Mouse (Mus musculus) liver, adult 2 months (tissue): Measurements from ENCODE around the gene Mapk8ip3. TPM values are rescaled to one million over a fixed set of nuclear protein-coding genes. Genes with fewer than 3 reads are reported as not detected.

ENCODE experiments used
- DNase-seq: peaks from one replicate; pipeline ENCODE4 v3.0.0-alpha.2; 2011; ENCODE audit warnings: low read depth, low spot score; ENCODE audit errors: extremely low read depth
- H3K27ac ChIP-seq: fragments of 200-500 bp; replicated peaks from 2 replicates; pipeline ENCODE4 v1.5.1; 2012; ENCODE audit warnings: low read depth, mild to moderate bottlenecking, control low read depth, inconsistent platforms, low read length; ENCODE audit not compliant: insufficient read depth
- H3K27me3 ChIP-seq: fragments of 200-500 bp; 2 replicates; pipeline ENCODE4 v1.6.1; 2012; ENCODE audit warnings: mild to moderate bottlenecking, moderate library complexity, low read length, inconsistent platforms; ENCODE audit not compliant: control insufficient read depth, insufficient read depth
- H3K36me3 ChIP-seq: fragments of 200-500 bp; 2 replicates; pipeline ENCODE4 v1.6.1; 2012; ENCODE audit warnings: low read length, inconsistent platforms; ENCODE audit not compliant: control insufficient read depth, insufficient read depth
- H3K4me1 ChIP-seq: fragments of 200-500 bp; 2 replicates; pipeline ENCODE4 v1.6.1; 2011; ENCODE audit warnings: low read length; ENCODE audit not compliant: control insufficient read depth, insufficient read depth
- H3K4me3 ChIP-seq: fragments of 200-500 bp; 2 replicates; pipeline ENCODE4 v1.5.1; 2011; ENCODE audit warnings: low read depth, mild to moderate bottlenecking, control low read depth, low read length, moderate library complexity; ENCODE audit not compliant: insufficient read depth
- H3K79me2 ChIP-seq: fragments of 200-500 bp; 2 replicates; pipeline ENCODE4 v1.6.1; 2012; ENCODE audit warnings: inconsistent platforms, mild to moderate bottlenecking, low read length, moderate library complexity; ENCODE audit not compliant: control insufficient read depth, insufficient read depth
- H3K9ac ChIP-seq: fragments of 200-500 bp; 2 replicates; pipeline ENCODE4 v1.6.1; 2012; ENCODE audit warnings: low read depth, mild to moderate bottlenecking, control low read depth, inconsistent platforms, low read length
- CTCF ChIP-seq: fragments of 200-500 bp; IDR thresholded peaks from 2 replicates; pipeline ENCODE4 v1.5.1; 2011; ENCODE audit warnings: low read depth, low read length, control low read depth
- POLR2A ChIP-seq: fragments of 200-500 bp; IDR thresholded peaks from 2 replicates; pipeline ENCODE4 v1.6.1; 2011; ENCODE audit warnings: low read length, control low read depth; ENCODE audit not compliant: insufficient read depth; ENCODE audit errors: extremely low read depth
- WGBS: fragments of 180-500 bp; shearing (Covaris S2); methylation state at CpG from one replicate; pipeline ENCODE4 v1.1.7; 2018; 5-methylcytosine and 5-hydroxymethylcytosine counted together
- polyA plus RNA-seq: library from polyadenylated mRNA; depleted of rRNA; stranded (reverse); fragments of >200 nt; gene quantifications from 2 replicates; pipeline ENCODE4 v1.2.3, GENCODE M21; 2012; rRNA removed
- total RNA-seq: library from RNA; depleted of rRNA; stranded (reverse); fragments of >200 nt; gene quantifications from 2 replicates; pipeline ENCODE4 v1.2.3, GENCODE M21; 2014; rRNA removed

Mapk8ip3 gene
- total and polyA plus RNA-seq, 2 experiments, result 11.7 to 51.4 TPM

DNA sequence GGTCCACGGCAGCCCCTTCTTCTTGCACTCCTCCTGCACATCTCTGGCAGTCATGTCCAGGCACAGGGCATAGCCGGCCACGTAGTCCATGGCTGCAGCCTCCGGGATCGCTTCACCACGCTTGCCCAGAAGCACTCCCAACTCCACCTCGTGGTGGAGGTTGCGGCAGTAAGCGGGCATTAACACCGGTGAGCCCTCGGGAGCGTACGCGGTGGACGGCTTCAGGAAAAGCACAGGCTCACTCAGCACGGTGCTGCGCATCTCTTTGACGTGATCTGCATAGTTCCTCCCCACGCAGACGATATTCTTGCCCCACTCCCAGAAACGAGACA is 87.1 kb downstream of the Mapk8ip3 start:
- under 1% methylated on average over 21 of the region's 21 CpGs for WGBS
- Histone ChIP-seq H3K27me3 (no peaks in the 10 kb centered on the region), H3K79me2 (peaks cover 18% of the 10 kb centered on the region; the same call in 1 of the 2 replicates), H3K4me1 (peaks cover 7% of the 10 kb centered on the region), H3K36me3 (peaks cover 15% of the 10 kb centered on the region), H3K9ac (peak overlapping the region; percentile 84), H3K27ac (peak overlapping the region; percentile 96), H3K4me3 (peak overlapping the region; percentile 75)
- DNase-seq, result no peak
- TF ChIP-seq CTCF (peak; percentile 52), POLR2A (no peak)

GRCm38 (mm10) chr17:24848600-24849031 is 88.2 kb downstream of the Mapk8ip3 start:
- peaks cover 18% of the 10 kb centered on the region; the same call in 1 of the 2 replicates for H3K79me2 ChIP-seq
- no peaks in the 10 kb centered on the region for H3K27me3 ChIP-seq
- peaks cover 7% of the 10 kb centered on the region for H3K36me3 ChIP-seq
- H3K4me1 ChIP-seq, result peaks cover 7% of the 10 kb centered on the region
- TF ChIP-seq CTCF (no peak), POLR2A (no peak)
- H3K27ac ChIP-seq, result peak overlapping the region; percentile 91
- peak overlapping the region; percentile 75 for H3K4me3 ChIP-seq
- H3K9ac ChIP-seq, result peak overlapping the region; percentile 69
- peak; percentile 99 for DNase-seq

DNA sequence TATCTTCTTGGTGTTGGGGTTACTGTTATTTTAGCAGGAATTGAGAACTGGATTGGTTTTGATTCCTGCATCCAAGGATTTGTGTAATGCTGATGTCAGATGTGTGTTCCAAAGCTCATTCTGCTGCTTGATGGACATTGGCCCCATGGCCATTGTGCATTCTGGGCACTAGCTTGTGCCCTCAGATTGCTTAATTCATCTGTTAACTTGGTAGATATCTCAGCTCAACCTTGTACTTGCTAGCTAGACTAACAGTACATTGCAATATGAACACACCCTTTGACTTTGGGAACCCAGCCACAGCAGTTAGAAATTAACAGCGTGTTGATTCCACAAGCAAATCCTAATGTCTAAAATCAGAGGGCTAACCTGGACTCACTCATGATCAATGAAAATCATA is 89.4 kb downstream of the Mapk8ip3 start:
- no peaks in the 10 kb centered on the region; the same call in 1 of the 2 replicates for H3K36me3 ChIP-seq

DNA sequence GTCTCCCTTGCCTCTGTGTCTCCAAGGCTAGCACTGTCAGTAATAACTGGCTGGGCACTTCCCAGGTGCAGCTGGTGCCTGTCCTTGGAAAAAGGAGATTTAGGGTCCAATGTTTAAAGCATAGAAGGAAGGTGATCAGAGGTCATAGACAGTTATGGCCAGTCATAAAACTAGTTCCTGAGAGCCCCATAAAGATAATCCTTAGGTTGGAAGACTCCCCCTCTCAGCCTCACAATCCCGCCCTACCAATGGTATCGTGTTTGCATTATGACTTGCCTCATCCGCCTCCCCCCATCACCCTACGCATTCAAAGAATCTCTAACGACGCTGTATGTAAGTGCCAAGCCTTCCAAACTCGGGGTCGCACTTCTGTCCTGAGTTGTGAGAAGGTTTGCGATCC is 92.3 kb downstream of the Mapk8ip3 start:
- Histone ChIP-seq H3K79me2 (no peaks in the 10 kb centered on the region; the same call in 1 of the 2 replicates), H3K27me3 (no peaks in the 10 kb centered on the region), H3K4me1 (peaks cover 6% of the 10 kb centered on the region), H3K9ac (no peak overlapping the region), H3K27ac (no peak overlapping the region; the same call in 1 of the 2 replicates), H3K4me3 (no peak overlapping the region), H3K36me3 (no peaks in the 10 kb centered on the region)
- no peak for DNase-seq
- 79% methylated on average over 9 of the region's 9 CpGs for WGBS
- no peak for TF ChIP-seq POLR2A
- TF ChIP-seq CTCF, result no peak

More for the DNA sequence above, 89.4 kb downstream of the Mapk8ip3 start:
- Histone ChIP-seq H3K9ac (no peak overlapping the region), H3K79me2 (peaks cover 13% of the 10 kb centered on the region; the same call in 1 of the 2 replicates), H3K27me3 (no peaks in the 10 kb centered on the region), H3K27ac (peak overlapping the region; percentile 91), H3K4me3 (no peak overlapping the region), H3K4me1 (peaks cover 4% of the 10 kb centered on the region)
- DNase-seq, result peak; percentile 100
- TF ChIP-seq CTCF (no peak), POLR2A (no peak)
- 15% methylated on average over 1 of the region's 1 CpGs for WGBS

DNA sequence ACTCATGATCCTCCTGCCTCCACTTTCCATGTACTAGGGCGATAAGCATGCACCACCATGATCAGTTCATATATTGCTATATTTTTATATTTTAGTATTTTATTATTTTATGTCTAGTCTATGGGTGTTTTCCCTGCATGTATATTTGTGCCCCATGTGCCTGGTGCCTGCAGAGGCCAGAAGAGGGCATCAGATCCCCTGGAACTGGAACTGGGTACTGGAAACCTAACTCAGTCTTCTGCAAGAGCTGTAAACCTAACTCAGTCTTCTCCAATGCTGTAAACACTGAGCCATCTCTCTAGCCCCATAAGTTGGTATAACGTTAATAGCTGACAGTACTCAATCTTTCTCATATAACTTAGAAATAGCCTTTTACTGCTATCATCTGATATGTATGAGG is 94.1 kb downstream of the Mapk8ip3 start:
- Histone ChIP-seq H3K4me3 (no peak overlapping the region), H3K9ac (no peak overlapping the region), H3K36me3 (peaks cover 2% of the 10 kb centered on the region; the same call in 1 of the 2 replicates), H3K4me1 (peaks cover 6% of the 10 kb centered on the region), H3K27me3 (no peaks in the 10 kb centered on the region), H3K27ac (no peak overlapping the region), H3K79me2 (no peaks in the 10 kb centered on the region; the same call in 1 of the 2 replicates)
- TF ChIP-seq CTCF (peak; percentile 71), POLR2A (no peak)
- DNase-seq, result peak; percentile 64
- WGBS, result 47% methylated on average over 2 of the region's 2 CpGs

Other genes with a start within 250 kb of the Mapk8ip3 start
- 0.09 and 0.13 TPM in 2 replicates for gene Syngr3, start 247.0 kb downstream of the Mapk8ip3 start, total RNA-seq
- 0.10 TPM in 2 replicates for gene Syngr3, start 247.0 kb downstream of the Mapk8ip3 start, polyA plus RNA-seq
- 32.6 and 38.2 TPM in 2 replicates for gene Gfer, start 240.8 kb downstream of the Mapk8ip3 start, total RNA-seq
- 49.8 and 51.9 TPM in 2 replicates for gene Gfer, start 240.8 kb downstream of the Mapk8ip3 start, polyA plus RNA-seq
- gene Noxo1, start 240.7 kb downstream of the Mapk8ip3 start, total RNA-seq, result 0.37 and 0.40 TPM in 2 replicates
- 2.7 TPM in 2 replicates for gene Noxo1, start 240.7 kb downstream of the Mapk8ip3 start, polyA plus RNA-seq
- gene Tbl3, start 229.3 kb downstream of the Mapk8ip3 start, total RNA-seq, result 14.2 and 17.8 TPM in 2 replicates
- 29.4 and 37.9 TPM in 2 replicates for gene Tbl3, start 229.3 kb downstream of the Mapk8ip3 start, polyA plus RNA-seq
- not detected in 2 replicates for gene Rnf151, start 218.9 kb downstream of the Mapk8ip3 start, total RNA-seq
- 0.19 TPM in 1 of 2 replicates, not detected in the other for gene Rnf151, start 218.9 kb downstream of the Mapk8ip3 start, polyA plus RNA-seq
- 802 and 1,081 TPM in 2 replicates for gene Rps2, start 218.9 kb downstream of the Mapk8ip3 start, total RNA-seq
- 2,199 and 2,424 TPM in 2 replicates for gene Rps2, start 218.9 kb downstream of the Mapk8ip3 start, polyA plus RNA-seq
- 290 TPM in 2 replicates for gene Ndufb10, start 212.5 kb downstream of the Mapk8ip3 start, total RNA-seq
- gene Ndufb10, start 212.5 kb downstream of the Mapk8ip3 start, polyA plus RNA-seq, result 265 and 300 TPM in 2 replicates
- gene Rpl3l, start 209.2 kb downstream of the Mapk8ip3 start, total RNA-seq, result 0.46 TPM in 1 of 2 replicates, not detected in the other
- gene Rpl3l, start 209.2 kb downstream of the Mapk8ip3 start, polyA plus RNA-seq, result not detected in 2 replicates
- gene Msrb1, start 200.3 kb downstream of the Mapk8ip3 start, total RNA-seq, result 184 and 192 TPM in 2 replicates
- gene Msrb1, start 200.3 kb downstream of the Mapk8ip3 start, polyA plus RNA-seq, result 447 and 506 TPM in 2 replicates
- gene Hs3st6, start 184.0 kb downstream of the Mapk8ip3 start, total RNA-seq, result 0.74 and 1.2 TPM in 2 replicates
- 2.3 and 3.9 TPM in 2 replicates for gene Hs3st6, start 184.0 kb downstream of the Mapk8ip3 start, polyA plus RNA-seq
- 4.9 and 6.7 TPM in 2 replicates for gene Meiob, start 132.7 kb downstream of the Mapk8ip3 start, total RNA-seq
- gene Meiob, start 132.7 kb downstream of the Mapk8ip3 start, polyA plus RNA-seq, result 0.59 and 0.75 TPM in 2 replicates
- 855 and 1,003 TPM in 2 replicates for gene Hagh, start 96.8 kb downstream of the Mapk8ip3 start, total RNA-seq
- 900 and 1,325 TPM in 2 replicates for gene Hagh, start 96.8 kb downstream of the Mapk8ip3 start, polyA plus RNA-seq
- 49.5 and 61.3 TPM in 2 replicates for gene Fahd1, start 86.6 kb downstream of the Mapk8ip3 start, total RNA-seq
- 55.7 and 61.8 TPM in 2 replicates for gene Fahd1, start 86.6 kb downstream of the Mapk8ip3 start, polyA plus RNA-seq
- 112 and 127 TPM in 2 replicates for gene Igfals, start 71.0 kb downstream of the Mapk8ip3 start, total RNA-seq
- 369 and 402 TPM in 2 replicates for gene Igfals, start 71.0 kb downstream of the Mapk8ip3 start, polyA plus RNA-seq
- 16.2 and 24.7 TPM in 2 replicates for gene Nubp2, start 50.6 kb downstream of the Mapk8ip3 start, total RNA-seq
- gene Nubp2, start 50.6 kb downstream of the Mapk8ip3 start, polyA plus RNA-seq, result 30.2 and 33.0 TPM in 2 replicates
- 8.7 and 14.8 TPM in 2 replicates for gene Spsb3, start 50.3 kb downstream of the Mapk8ip3 start, total RNA-seq
- 37.5 and 42.4 TPM in 2 replicates for gene Spsb3, start 50.3 kb downstream of the Mapk8ip3 start, polyA plus RNA-seq
- gene Eme2, start 41.9 kb downstream of the Mapk8ip3 start, total RNA-seq, result 19.5 and 20.5 TPM in 2 replicates
- 21.0 and 31.2 TPM in 2 replicates for gene Eme2, start 41.9 kb downstream of the Mapk8ip3 start, polyA plus RNA-seq
- 47.5 and 53.7 TPM in 2 replicates for gene Mrps34, start 41.9 kb downstream of the Mapk8ip3 start, total RNA-seq
- 124 and 149 TPM in 2 replicates for gene Mrps34, start 41.9 kb downstream of the Mapk8ip3 start, polyA plus RNA-seq
- 46.6 and 49.1 TPM in 2 replicates for gene Nme3, start 40.5 kb downstream of the Mapk8ip3 start, total RNA-seq
- 69.7 and 72.3 TPM in 2 replicates for gene Nme3, start 40.5 kb downstream of the Mapk8ip3 start, polyA plus RNA-seq
- 29.0 and 34.3 TPM in 2 replicates for gene Jpt2, start 23.7 kb upstream of the Mapk8ip3 start, total RNA-seq
- gene Jpt2, start 23.7 kb upstream of the Mapk8ip3 start, polyA plus RNA-seq, result 12.1 and 12.2 TPM in 2 replicates
- gene Cramp1l, start 78.8 kb upstream of the Mapk8ip3 start, total RNA-seq, result 2.7 and 2.9 TPM in 2 replicates
- 4.2 and 6.5 TPM in 2 replicates for gene Cramp1l, start 78.8 kb upstream of the Mapk8ip3 start, polyA plus RNA-seq
- gene Ift140, start 79.1 kb upstream of the Mapk8ip3 start, total RNA-seq, result 4.6 and 5.4 TPM in 2 replicates
- gene Ift140, start 79.1 kb upstream of the Mapk8ip3 start, polyA plus RNA-seq, result 3.4 and 3.6 TPM in 2 replicates
- gene Tmem204, start 146.6 kb upstream of the Mapk8ip3 start, total RNA-seq, result 22.3 and 23.9 TPM in 2 replicates
- gene Tmem204, start 146.6 kb upstream of the Mapk8ip3 start, polyA plus RNA-seq, result 15.7 and 19.1 TPM in 2 replicates
- 3.2 and 5.4 TPM in 2 replicates for gene Telo2, start 179.0 kb upstream of the Mapk8ip3 start, total RNA-seq
- gene Telo2, start 179.0 kb upstream of the Mapk8ip3 start, polyA plus RNA-seq, result 5.7 and 7.3 TPM in 2 replicates
- gene Ptx4, start 183.8 kb upstream of the Mapk8ip3 start, total RNA-seq, result not detected in 2 replicates
- not detected in 2 replicates for gene Ptx4, start 183.8 kb upstream of the Mapk8ip3 start, polyA plus RNA-seq
- gene Clcn7, start 196.4 kb upstream of the Mapk8ip3 start, total RNA-seq, result 16.7 and 17.9 TPM in 2 replicates
- 25.2 and 30.5 TPM in 2 replicates for gene Clcn7, start 196.4 kb upstream of the Mapk8ip3 start, polyA plus RNA-seq
- 0.13 TPM in 1 of 2 replicates, not detected in the other for gene Ccdc154, start 225.5 kb upstream of the Mapk8ip3 start, total RNA-seq
- 0.07 TPM in 1 of 2 replicates, not detected in the other for gene Ccdc154, start 225.5 kb upstream of the Mapk8ip3 start, polyA plus RNA-seq
- gene Gm38655, start 238.5 kb upstream of the Mapk8ip3 start, total RNA-seq, result not detected in 2 replicates
- gene Gm38655, start 238.5 kb upstream of the Mapk8ip3 start, polyA plus RNA-seq, result not detected in 2 replicates
- 11.2 and 12.1 TPM in 2 replicates for gene BC003965, start 247.6 kb upstream of the Mapk8ip3 start, total RNA-seq
- 14.7 and 15.4 TPM in 2 replicates for gene BC003965, start 247.6 kb upstream of the Mapk8ip3 start, polyA plus RNA-seq